Mouse (Mus musculus) cerebellum, adult 9-11 months (tissue): Measurements from ENCODE around the gene Tifab.

Experiments
- DNase-seq: peaks from one replicate; pipeline ENCODE4 v3.0.0; 2022

Gene Tifab

GRCm38 (mm10) chr13:56175848-56176247 is 2.8 kb downstream of the Tifab start:
- DNase-seq, result no peak

- DNase-seq, result no peak
These were observed 5.7 kb downstream of the Tifab start for GRCm38 (mm10) chr13:56172901-56173545.

GRCm38 (mm10) chr13:56172106-56172505 is 6.6 kb downstream of the Tifab start:
- no peak for DNase-seq

GRCm38 (mm10) chr13:56168403-56168781 is 10.3 kb downstream of the Tifab start:
- DNase-seq, result no peak

GRCm38 (mm10) chr13:56167446-56168402 is 11.0 kb downstream of the Tifab start:
- DNase-seq, result no peak

GRCm38 (mm10) chr13:56165561-56165960 is 13.1 kb downstream of the Tifab start:
- DNase-seq, result no peak

- DNase-seq, result no peak
These were observed 14.3 kb downstream of the Tifab start for GRCm38 (mm10) chr13:56164372-56164771.

GRCm38 (mm10) chr13:56163751-56164150 is 14.9 kb downstream of the Tifab start:
- no peak for DNase-seq

GRCm38 (mm10) chr13:56162859-56163258 is 15.8 kb downstream of the Tifab start:
- DNase-seq, result no peak

- no peak for DNase-seq
These were observed 18.9 kb downstream of the Tifab start for GRCm38 (mm10) chr13:56159614-56160363.

- no peak for DNase-seq
These were observed 19.6 kb downstream of the Tifab start for GRCm38 (mm10) chr13:56159016-56159601.

GRCm38 (mm10) chr13:56155671-56156070 is 23.0 kb downstream of the Tifab start:
- DNase-seq, result no peak

GRCm38 (mm10) chr13:56155048-56155447 is 23.6 kb downstream of the Tifab start:
- DNase-seq, result no peak

GRCm38 (mm10) chr13:56152773-56153460 is 25.8 kb downstream of the Tifab start:
- no peak for DNase-seq

- no peak for DNase-seq
These were observed 27.1 kb downstream of the Tifab start for GRCm38 (mm10) chr13:56151404-56152226.

GRCm38 (mm10) chr13:56145523-56145922 is 33.2 kb downstream of the Tifab start:
- no peak for DNase-seq

GRCm38 (mm10) chr13:56144021-56144420 is 34.7 kb downstream of the Tifab start:
- no peak for DNase-seq

GRCm38 (mm10) chr13:56143151-56143513 is 35.6 kb downstream of the Tifab start:
- no peak for DNase-seq

GRCm38 (mm10) chr13:56142382-56143150 is 36.1 kb downstream of the Tifab start:
- no peak for DNase-seq

- DNase-seq, result no peak
These were observed 39.4 kb downstream of the Tifab start for GRCm38 (mm10) chr13:56139167-56139751.
